Mouse (Mus musculus): Measurements from ENCODE around the gene Armc3. TPM values are rescaled to one million over a fixed set of nuclear protein-coding genes. Genes with fewer than 3 reads are reported as not detected.
"Not testable (repeated sequence)": the region's sequence is repeated elsewhere in the genome, so short reads cannot be mapped to it uniquely, and the experiment has no call there.

The Armc3 gene
- total RNA-seq, 2 experiments from 2014 or later: 0.37 to 0.57 TPM

DNA sequence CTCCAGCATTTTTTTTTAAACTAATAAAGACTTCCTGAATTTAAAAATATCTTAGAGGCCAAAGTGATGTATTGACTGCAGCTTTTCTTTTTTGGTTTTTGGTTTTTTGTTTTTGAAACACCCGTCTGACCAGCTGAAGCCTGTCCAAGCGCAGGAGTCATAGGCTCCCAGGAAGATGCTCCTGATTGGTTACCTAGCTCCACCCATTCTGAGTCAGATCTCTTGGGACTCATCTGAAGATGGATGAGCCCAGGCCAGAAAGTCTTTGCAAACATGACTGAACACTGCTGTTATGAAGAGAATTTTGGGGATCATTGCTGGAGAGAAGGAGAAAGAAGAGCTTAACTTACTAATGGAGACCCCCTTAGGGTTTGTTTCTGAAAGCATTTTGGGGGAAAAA, 68.3 kb downstream of the Armc3 start:
- DNase-seq (ENCODE audit: low spot score in 2 of 2): no peak
- intact Hi-C loops (cut with DNase I): no loop called here

DNA sequence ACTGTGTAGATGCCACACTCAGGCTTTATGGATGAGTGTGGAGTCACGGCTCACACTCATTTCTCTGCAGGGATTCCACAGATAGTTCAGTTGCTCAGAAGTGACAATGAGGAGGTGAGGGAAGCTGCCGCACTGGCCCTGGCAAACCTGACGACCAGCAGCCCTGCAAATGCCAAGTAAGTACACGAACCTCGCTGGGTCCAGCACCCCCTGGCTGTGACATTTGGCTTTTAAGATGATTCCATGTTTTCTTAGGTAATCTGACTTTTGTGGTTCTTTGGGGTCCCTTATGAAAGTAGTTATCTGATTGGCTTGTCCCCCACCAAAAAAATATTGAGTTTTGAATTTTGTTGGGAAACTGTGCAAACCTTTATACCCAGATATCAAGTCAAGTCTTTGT, 70.9 kb downstream of the Armc3 start:
- intact Hi-C loops (cut with DNase I): loop anchor here (10.0 kb wide), 1 partner anchor 575 kb away; the partner anchor contains the start of gene Spag6
- DNase-seq (ENCODE audit: low spot score in 2 of 2): no peak

DNA sequence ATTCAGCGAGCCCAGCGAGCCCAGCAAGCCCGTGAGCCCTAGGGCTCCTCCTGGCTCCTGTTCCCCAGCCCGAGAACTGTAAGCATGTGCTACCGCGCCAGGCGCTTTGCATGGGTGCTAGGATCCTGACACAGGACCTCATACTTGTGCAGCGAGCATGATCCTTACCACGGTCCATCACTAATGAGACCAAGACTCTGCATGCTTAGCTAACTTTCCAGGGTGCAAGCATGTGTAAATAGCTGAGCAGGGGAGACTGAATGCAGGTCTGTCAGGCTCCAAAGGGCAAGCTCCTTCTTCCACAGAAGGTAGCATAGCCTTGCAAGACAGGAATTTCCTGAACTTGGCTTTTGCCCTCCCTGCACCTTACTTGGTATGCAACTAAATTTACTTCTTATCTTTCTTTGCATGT, 71.6 kb downstream of the Armc3 start:
- intact Hi-C loops (cut with DNase I): loop anchor here (10.0 kb wide), 1 partner anchor 576 kb away; the partner anchor contains the start of gene Spag6
- no peak for DNase-seq (ENCODE audit: low spot score in 2 of 2)

DNA sequence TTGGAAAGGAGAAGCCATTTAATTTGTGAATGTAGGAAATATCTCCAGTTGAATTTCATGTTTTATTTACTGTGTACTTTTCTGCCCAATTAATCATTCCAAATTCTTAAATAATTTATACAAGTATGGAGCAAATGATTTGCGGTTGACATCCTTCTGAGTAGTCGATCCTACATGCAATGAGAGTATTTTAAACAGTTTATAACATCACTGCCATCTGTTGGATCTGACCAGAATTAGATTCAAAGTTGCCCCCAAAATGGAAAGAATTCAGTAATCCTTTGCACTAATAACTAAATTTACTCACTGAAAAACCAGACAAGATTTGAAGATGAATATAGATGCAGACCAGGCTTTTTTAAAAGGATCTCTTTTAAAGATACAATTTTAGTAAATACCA, 75.5 kb downstream of the Armc3 start:
- no peak for DNase-seq (ENCODE audit: low spot score in 2 of 2)
- intact Hi-C loops (cut with DNase I): loop anchor here (10.0 kb wide), 1 partner anchor 580 kb away; the partner anchor contains the start of gene Spag6

DNA sequence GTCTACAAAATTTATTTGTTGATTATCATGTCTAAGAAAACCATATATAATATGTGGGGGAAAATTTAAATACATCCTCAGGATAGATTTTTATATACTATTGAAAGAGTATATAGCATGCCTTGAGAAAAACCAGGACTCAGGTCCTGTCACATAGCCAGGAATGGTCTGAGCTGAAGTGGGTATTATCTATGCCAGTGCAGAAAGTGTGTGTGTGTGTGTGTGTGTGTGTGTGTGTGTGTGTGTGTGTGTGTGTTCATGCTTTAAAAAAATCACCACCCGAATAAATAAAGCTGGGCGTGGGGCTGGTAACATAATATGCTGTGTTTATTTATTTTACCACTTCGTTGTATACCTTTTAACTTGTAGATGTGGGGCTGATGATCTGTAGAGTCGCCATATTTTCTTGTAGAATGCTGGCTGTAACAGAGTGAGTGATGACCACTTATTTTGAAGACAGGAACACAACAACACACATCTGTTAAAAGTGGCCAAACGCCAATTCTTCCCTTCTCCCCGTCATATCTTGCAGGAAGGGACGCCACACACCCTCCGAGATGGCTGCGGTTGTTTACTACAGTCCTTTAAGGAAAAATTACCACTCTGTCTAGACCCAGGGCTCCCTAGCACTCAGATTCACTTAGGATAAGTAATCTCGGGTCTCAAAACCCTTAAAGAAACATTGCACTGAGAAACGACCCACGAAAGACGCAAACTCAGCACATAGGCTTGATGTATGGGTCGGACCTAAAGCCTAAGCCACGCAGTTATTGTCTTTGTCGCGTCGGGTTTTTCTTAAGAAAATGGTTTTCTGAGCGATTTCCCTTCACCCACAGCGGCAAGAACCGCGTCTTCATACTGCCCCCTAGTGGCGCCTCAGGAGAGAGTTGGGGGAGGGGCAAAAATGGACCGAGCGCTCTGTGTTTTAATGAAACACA, 76.8 kb downstream of the Armc3 start:
- peak; percentile 87 to 89 for DNase-seq (ENCODE audit: low spot score in 2 of 2)
- intact Hi-C loops (cut with DNase I): loop anchor here (5.0 to 10.0 kb wide), 2 partner anchors 404 to 581 kb away; partner anchors contain the start of gene Spag6

DNA sequence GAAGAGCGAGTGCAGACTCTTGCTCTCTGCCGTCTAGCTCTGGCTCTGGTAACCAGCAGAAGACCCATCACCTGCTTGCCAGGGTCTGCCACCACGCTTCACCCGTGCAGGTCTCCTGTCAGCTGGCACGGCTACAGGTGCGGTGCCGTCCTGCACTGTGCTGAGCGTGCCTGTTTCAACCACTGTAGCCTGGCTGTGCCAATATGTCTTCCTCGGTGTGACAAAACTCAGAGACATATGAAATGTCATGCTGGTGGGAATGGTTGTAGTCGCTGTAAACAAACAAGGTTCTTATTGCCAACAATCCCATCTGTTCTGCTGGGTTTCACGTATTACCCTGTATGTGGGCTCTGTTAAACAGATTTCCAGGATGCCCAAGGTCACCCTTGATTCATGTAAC, 81.2 kb downstream of the Armc3 start:
- intact Hi-C loops (cut with DNase I): no loop called here
- no peak for DNase-seq (ENCODE audit: low spot score in 2 of 2)

DNA sequence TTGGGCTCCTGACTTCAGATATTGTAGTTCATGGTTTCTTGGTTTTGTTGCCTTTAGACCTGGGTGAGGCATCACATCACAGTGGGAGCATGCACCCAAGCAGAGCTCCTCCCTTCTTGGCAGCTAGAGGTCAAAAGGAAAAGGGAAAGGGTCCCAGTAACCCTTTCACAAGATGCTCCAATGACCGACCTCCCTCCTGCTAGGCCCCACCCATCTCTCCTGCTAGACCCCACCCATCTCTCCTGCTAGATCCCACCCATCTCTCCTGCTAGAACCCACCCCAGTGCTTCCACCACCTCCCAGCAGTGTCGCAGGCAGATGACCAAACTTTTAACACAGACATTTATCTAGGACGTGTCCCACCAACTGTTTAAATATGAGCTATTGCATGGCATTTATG, 93.3 kb downstream of the Armc3 start:
- intact Hi-C loops (cut with DNase I): no loop called here
- DNase-seq (ENCODE audit: low spot score in 2 of 2): no peak

DNA sequence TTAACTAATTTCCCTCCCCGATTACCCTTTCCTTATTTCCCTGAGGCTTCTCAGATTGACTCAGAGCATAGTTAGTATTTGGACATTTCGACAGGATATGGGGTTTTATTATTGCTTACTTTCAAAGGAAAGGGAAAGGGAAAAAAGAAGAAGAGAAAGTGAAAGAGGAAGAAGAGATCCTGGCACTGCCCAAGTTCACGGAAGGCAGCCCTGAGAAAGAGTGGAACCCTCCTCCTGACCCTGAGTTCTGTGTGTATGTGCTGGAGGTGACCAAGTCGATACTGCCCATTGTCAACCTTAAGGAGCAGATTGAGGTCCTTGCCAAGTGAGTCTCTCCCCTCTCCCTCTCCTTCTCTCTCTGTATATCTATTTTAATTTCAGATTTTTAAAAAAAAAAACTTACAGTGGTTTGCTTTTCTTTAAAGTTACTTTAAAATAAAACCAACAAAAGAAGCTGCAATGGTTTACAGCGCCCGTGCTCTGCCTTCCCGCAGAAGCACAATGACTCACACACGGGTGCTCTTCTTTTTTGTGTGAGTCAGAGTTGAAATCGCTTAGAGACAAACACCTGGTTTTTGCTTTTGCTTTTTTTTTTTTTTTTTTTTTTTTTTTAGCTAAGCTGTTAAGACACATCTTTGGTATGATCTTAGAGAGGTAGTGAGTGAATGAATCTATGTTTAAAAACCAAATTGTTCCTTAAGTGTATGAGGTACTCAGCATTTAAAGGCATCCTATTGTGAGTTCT, 101.4 kb downstream of the Armc3 start:
- DNase-seq (ENCODE audit: low spot score in 2 of 2): no peak
- intact Hi-C loops (cut with DNase I): no loop called here

DNA sequence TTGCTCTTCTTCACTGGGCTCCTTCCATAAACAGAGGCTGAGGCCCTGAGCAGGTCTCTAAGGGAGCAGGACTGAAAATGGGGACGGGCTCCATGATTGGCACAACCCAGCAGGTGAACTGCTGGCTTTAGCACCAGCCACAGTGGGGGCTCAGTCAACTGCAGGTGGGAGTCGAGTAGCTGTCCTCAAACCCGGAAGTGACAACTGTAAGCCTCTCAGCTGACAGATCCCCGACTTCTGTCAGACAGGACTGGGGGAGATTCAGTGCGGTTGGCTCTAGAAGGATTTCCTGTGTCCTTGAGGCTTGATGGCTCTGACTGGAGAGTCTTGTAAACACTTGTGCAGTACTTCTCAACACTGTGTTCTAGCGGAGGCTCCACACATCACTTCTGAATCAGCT, 102.1 kb downstream of the Armc3 start:
- intact Hi-C loops (cut with DNase I): no loop called here
- DNase-seq (ENCODE audit: low spot score in 2 of 2): peak in 1 of 2 experiments; percentile 12

DNA sequence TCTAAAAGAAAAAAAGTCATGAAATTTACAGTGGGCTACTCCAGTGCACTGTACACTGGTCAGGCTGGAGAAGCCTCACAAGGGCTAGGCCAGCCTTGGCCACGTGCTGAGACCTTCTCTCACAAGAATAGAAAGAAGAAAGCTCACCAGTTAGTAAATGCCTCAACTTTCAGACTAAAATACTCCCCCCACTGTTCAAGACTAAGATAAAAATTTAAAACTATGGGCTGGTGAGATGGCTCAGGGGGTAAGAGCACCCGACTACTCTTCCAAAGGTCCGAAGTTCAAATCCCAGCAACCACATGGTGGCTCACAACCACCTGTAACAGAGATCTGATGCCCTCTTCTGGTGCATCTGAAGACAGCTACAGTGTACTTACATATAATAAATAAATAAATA, 104.0 kb downstream of the Armc3 start:
- intact Hi-C loops (cut with DNase I); DNase-seq (ENCODE audit: low spot score in 2 of 2): not testable (repeated sequence)

DNA sequence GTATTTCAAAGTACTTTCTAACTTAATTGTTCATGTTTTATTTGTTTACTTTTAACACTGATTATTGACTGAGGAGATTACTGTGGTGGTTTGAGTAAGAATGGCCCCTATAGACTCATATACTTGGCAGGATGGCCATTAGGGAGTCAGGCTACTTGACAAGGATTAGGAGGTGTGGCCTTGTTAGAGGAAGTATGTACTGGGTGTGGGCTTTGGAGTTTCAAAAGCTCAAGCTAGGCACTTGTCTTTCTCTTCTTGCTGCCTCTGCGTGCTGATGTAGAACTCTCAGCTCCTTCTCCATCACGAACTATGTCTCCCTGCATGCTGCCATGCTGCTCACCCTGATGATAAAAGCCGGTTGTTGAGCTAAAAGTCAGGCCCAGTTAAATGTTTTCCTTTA, 111.4 kb downstream of the Armc3 start:
- intact Hi-C loops (cut with DNase I): no loop called here

DNA sequence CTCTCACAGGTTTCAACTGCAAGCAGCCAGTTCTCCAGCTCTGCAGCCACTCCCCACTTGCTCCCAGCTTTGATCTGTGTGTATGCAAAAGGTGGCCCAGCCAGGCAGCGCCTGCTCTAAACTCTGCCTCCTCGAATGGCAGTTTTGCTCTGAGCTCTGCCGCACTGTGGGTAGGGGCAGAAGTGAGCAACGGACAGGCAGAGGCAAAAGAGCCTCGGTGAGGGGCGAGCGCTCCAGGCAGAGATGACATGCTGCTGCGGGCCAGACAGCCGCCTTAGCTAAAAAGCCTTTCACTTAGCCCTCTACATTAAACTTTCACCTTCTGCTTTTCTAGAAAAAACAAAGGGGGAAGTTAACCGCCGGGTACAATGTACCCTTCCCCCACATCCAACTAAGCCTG, 117.0 kb downstream of the Armc3 start:
- DNase-seq (ENCODE audit: low spot score in 2 of 2): no peak
- intact Hi-C loops (cut with DNase I): no loop called here

More for the DNA sequence above, 111.4 kb downstream of the Armc3 start:
- DNase-seq (ENCODE audit: low spot score in 2 of 2): no peak

DNA sequence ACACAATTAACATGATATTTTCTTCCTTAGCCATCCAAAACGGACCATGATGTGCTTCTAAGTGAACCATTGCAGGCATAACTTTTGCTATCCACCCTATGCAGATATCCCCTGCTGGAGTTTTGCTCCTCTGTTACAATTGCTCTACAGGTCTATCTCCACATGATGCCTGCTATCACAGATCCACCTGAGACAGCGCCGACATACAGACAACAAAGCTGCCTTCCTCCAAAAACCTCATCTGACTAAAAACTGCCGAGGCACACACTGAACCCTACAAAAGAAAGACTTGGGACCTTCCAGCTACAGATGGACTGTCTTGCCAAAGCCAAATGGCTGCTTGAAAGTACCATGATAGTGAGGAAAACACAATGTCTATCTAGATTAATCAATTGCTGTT, 117.6 kb downstream of the Armc3 start:
- intact Hi-C loops (cut with DNase I): no loop called here
- no peak for DNase-seq (ENCODE audit: low spot score in 2 of 2)

DNA sequence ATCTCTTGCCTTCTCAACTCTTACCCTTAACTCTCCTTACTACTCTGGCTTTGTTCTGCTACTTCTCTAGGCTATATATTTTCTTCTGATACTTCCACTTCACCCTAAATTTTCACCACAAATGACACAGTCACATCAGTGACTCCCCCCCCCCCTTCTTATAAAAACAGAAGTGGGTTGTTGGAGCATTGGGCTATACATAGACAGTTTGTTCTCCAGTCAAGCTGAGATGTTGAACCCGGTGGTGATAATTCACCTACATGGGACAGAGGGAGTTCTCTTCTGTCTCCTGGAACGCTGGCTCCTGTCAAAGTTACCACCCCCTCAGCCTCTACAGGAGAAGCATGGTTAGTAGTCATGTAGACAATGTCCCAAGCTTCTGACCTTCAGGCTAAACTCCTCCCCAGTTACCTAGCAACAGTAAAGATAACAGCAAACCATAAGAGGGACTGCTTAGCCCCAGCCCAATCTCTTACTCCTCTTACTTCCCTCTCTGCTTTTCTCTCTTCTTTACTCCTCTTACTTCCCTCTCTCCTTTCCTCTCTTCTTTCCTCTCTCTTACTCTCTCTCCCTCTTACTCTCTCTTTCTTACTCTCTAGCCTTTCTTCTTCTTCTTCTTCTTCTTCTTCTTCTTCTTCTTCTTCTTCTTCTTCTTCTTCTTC, 118.2 kb downstream of the Armc3 start:
- DNase-seq (ENCODE audit: low spot score in 2 of 2); intact Hi-C loops (cut with DNase I): not testable (repeated sequence)

DNA sequence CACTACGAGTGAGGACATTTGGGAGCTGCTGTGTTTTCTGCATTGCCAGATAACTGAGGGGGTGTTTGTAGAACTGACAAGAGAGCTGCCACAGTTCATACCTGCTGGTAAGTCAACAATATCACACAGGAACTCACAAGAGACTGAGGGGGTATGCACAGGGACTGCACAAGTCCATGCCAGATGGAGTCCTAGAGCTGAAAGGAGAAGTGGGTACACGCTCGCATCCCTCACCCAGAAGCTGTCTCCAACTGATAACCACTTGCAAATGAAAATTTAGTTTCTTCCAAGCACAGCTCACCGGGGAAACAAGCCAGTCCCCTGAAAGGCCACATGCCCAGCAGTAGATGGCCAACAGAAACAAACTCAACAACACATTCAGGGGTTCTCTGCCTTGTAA, 119.4 kb downstream of the Armc3 start:
- no peak for DNase-seq (ENCODE audit: low spot score in 2 of 2)
- intact Hi-C loops (cut with DNase I): no loop called here

DNA sequence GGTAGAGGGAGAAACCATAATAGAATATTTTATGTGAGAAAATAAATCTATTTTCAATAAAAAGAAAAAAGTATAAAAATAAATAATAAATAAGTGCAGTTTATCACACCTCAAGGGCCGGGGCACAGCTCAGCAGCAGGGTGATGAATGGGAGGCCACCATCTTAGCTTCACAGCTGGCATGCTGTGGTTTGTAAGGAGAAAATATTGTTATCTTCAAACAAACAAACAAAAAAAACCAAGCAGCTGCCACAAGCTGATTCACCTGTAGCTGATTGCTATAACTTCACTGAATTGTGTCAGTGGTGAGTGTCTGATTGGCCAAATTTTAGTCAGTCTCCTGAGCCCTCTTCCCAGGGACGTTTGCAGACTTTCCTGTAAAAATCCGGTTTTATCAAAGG, 120.2 kb downstream of the Armc3 start:
- intact Hi-C loops (cut with DNase I): no loop called here
- DNase-seq (ENCODE audit: low spot score in 2 of 2): no peak

DNA sequence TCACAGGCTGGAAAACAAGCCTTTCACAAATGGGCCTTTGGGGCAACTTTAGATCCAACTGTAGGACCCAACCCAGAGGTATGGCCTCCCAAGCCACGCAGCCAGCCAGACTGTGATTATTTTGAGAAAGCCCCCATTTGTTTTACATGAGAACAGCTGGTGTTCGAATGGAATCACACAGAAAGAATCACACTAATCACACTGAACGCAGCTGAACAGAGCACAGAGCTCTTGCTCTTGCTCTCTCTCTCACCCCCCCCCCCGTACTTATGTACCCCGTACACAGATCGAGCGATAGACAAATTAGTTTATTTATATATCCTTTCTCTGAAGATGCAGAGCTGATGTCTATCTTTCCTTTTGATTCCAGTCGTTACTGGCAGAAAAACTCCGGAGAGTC, 123.3 kb downstream of the Armc3 start:
- DNase-seq (ENCODE audit: low spot score in 2 of 2): no peak
- intact Hi-C loops (cut with DNase I): no loop called here

DNA sequence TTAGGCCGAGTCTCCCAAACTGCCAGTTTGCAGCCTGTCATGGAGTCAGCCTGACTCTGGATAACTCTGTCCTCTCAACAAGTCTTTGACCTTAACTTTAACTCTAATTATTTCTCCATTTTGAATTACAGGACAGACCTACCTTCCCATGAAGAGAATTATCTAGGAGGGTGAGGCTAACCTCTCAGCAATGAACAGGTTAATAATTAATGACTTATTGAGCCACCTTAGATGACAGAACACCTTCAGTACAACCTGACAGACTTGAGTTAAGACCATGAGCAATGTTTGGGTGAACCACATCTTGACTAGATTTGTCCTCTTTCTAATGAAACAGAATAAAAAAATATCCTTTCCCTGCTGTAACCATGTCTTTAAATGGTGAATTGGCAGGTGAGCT, 127.3 kb downstream of the Armc3 start:
- DNase-seq (ENCODE audit: low spot score in 2 of 2): no peak
- intact Hi-C loops (cut with DNase I): no loop called here

DNA sequence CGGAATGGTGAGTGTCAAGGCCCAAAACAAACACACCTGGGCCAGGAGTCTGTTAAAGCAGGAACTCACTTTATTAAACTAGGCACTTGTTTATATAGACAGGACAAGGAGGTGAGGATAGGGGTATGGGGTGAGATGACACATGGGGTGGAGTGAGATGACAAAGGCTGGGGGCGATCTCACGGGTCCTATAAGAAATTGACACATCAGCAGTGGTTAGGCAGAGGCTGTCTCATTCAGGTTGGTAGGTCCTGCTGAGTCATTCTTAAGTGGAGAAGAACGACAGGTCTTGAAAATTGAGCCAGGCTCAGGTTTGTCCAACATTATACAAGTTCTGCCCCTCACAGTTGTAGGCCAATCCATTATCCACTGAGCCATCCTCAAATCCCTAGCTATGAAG, 128.7 kb downstream of the Armc3 start:
- no peak for DNase-seq (ENCODE audit: low spot score in 2 of 2)
- intact Hi-C loops (cut with DNase I): no loop called here
